Mouse (Mus musculus): Measurements from ENCODE around the gene Trim31. TPM values are rescaled to one million over a fixed set of nuclear protein-coding genes. Genes with fewer than 3 reads are reported as not detected.

The Trim31 gene
- polyA plus RNA-seq, 2 experiments, result not detected

DNA sequence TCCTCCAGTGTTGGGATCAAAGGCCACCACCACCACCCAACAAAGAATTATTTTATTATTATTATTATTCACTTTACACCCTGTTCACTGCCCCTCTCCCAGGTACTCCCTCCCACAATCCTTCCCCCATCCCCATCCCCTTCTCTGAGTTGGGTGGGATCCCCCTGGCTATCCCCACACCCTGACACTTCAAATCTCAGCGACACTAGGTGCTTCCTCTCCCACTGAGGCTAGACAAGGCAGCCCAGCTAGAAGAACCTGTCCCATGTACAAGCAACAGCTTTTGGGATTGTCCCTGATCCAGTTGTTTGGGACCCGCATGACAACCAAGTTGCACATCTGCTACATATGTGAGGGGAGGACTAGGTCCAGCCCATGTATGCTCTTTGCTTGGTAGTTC, 54.7 kb downstream of the Trim31 start:
- Histone ChIP-seq H3K27me3 (ENCODE audit: control insufficient read depth, insufficient read depth, low read length) (peaks cover 4% of the 10 kb centered on the region), H3K36me3 (replicated peaks; ENCODE audit: control insufficient read depth, insufficient read depth, low read depth) (no peaks in the 10 kb centered on the region; the same call in 1 of the 2 replicates), H3K4me1 (replicated peaks; ENCODE audit: control insufficient read depth in 2 of 2, insufficient read depth in 2 of 2, low read length in 1 of 2) (peaks cover 10 to 12% of the 10 kb centered on the region in 2 experiments), H3K4me2 (ENCODE audit: low read depth) (no peak overlapping the region), H3K9ac (replicated peaks) (no peak overlapping the region), H3K27ac (no peak overlapping the region), H3K4me3 (ENCODE audit: insufficient read depth in 1 of 2, low read depth in 2 of 2, low read length in 2 of 2) (no peak overlapping the region), H3K9me3 (ENCODE audit: control insufficient read depth, low read length) (no peaks in the 10 kb centered on the region)
- DNase-seq (ENCODE audit: low read depth in 3 of 3, low spot score in 3 of 3) (no peak), ATAC-seq (ENCODE audit: insufficient read depth) (no peak)
- no peak for TF ChIP-seq EP300 (IDR thresholded peaks at IDR 0.05; ENCODE audit: low read depth)
- TF ChIP-seq CTCF (IDR thresholded peaks at IDR 0.05; ENCODE audit: low read depth), result no peak
- WGBS (ENCODE audit: insufficient replicate concordance), result 83% methylated on average over 2 of the region's 2 CpGs

DNA sequence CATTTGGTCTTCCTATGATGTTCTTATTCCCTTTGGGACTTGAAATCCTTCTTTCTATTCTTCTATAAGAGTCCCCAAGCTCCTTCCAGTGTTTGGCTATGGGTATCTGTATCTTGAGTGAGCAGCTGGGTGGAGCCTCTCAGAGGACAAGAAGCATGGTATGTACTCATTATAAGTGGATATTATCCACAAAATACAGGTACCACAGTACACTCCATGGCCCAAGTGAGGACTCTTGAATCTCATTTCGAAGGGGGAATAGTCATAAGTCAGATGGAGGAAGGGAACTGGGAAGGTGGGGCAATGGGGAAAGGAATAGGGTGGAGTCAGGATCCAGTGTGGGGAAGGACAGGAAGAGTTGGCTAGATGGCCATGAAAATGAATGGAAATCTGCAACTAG, 55.1 kb downstream of the Trim31 start:
- DNase-seq (ENCODE audit: low read depth in 3 of 3, low spot score in 3 of 3) (no peak), ATAC-seq (ENCODE audit: insufficient read depth) (no peak)
- no peaks in the 10 kb centered on the region for H3K9me3 ChIP-seq (ENCODE audit: control insufficient read depth, low read length)
- TF ChIP-seq EP300 (IDR thresholded peaks at IDR 0.05; ENCODE audit: low read depth) (no peak), CTCF (IDR thresholded peaks at IDR 0.05; ENCODE audit: low read depth) (no peak)
- no peak overlapping the region for H3K9ac ChIP-seq (replicated peaks)
- H3K4me2 ChIP-seq (ENCODE audit: low read depth), result no peak overlapping the region
- H3K27ac ChIP-seq, result no peak overlapping the region
- H3K27me3 ChIP-seq (ENCODE audit: control insufficient read depth, insufficient read depth, low read length), result no peaks in the 10 kb centered on the region
- 58% methylated on average over 1 of the region's 1 CpGs for WGBS (ENCODE audit: insufficient replicate concordance)
- H3K4me3 ChIP-seq (ENCODE audit: insufficient read depth in 1 of 2, low read depth in 2 of 2, low read length in 2 of 2), result no peak overlapping the region
- peaks cover 13 to 14% of the 10 kb centered on the region in 2 experiments for H3K4me1 ChIP-seq (replicated peaks; ENCODE audit: control insufficient read depth in 2 of 2, insufficient read depth in 2 of 2, low read length in 1 of 2)
- H3K36me3 ChIP-seq (replicated peaks; ENCODE audit: control insufficient read depth, insufficient read depth, low read depth), result no peaks in the 10 kb centered on the region; the same call in 1 of the 2 replicates

DNA sequence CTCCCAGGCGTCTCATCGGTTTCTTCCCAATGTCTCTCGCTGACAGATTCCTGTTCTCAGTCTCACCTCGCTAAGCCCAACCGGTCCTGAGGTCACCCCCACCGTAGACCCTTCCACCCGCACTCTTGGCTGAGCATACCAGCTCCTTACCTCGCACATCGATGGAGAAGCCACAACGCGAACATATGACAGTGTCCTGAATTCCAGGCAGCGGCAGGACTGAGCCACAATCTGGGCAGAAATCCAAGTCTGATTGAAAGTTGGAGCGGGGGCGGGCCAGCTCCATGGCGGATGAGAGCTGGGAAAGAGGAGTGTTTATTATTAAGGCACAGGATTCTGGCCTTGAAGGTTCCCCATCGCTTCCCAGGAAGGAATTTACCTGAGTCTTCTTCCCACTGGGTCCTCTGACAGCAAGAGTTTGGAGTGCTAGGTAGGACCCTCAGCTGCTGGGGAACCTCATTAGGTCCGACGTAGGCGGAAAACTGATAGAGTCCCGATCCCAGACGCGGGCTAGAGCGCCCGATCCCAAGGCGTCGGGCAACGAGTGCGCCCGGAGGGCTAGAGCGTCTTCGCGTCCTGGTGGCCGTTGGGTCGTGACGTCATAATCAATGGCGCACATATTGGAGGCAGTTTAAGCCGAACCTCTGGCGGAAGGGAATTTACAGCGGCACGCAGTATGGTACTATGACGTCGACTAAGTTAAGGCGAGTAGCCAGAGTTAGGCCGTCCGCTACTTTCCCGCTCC, 60.3 kb downstream of the Trim31 start, which contains the start of the genes Znrd1 and Znrd1as:
TSS of gene Znrd1 (minus strand) at position 561 of the 745 bp plus-strand sequence.
TSS of gene Znrd1as (plus strand) at position 594 of the 745 bp plus-strand sequence.
- peak; percentile 58 for TF ChIP-seq EP300 (IDR thresholded peaks at IDR 0.05; ENCODE audit: low read depth)
- no peak for TF ChIP-seq CTCF (IDR thresholded peaks at IDR 0.05; ENCODE audit: low read depth)
- Histone ChIP-seq H3K9ac (replicated peaks) (peak within 1 kb of the TSS; percentile 89), H3K9me3 (ENCODE audit: control insufficient read depth, low read length) (no peaks in the 10 kb centered on the region), H3K4me3 (ENCODE audit: insufficient read depth in 1 of 2, low read depth in 2 of 2, low read length in 2 of 2) (peak within 1 kb of the TSS; percentile 86 to 97), H3K27me3 (ENCODE audit: control insufficient read depth, insufficient read depth, low read length) (no peaks in the 10 kb centered on the region), H3K4me1 (replicated peaks; ENCODE audit: control insufficient read depth in 2 of 2, insufficient read depth in 2 of 2, low read length in 1 of 2) (peaks cover 13 to 14% of the 10 kb centered on the region in 2 experiments), H3K36me3 (replicated peaks; ENCODE audit: control insufficient read depth, insufficient read depth, low read depth) (no peaks in the 10 kb centered on the region; the same call in 1 of the 2 replicates), H3K4me2 (ENCODE audit: low read depth) (peak within 1 kb of the TSS; percentile 95), H3K27ac (peak within 1 kb of the TSS; percentile 15)
- ATAC-seq (ENCODE audit: insufficient read depth) (peak; percentile 98), DNase-seq (ENCODE audit: low read depth in 3 of 3, low spot score in 3 of 3) (peak; percentile 95 to 96 (median 95))
- WGBS (ENCODE audit: insufficient replicate concordance), result under 1% methylated on average over 46 of the region's 46 CpGs

DNA sequence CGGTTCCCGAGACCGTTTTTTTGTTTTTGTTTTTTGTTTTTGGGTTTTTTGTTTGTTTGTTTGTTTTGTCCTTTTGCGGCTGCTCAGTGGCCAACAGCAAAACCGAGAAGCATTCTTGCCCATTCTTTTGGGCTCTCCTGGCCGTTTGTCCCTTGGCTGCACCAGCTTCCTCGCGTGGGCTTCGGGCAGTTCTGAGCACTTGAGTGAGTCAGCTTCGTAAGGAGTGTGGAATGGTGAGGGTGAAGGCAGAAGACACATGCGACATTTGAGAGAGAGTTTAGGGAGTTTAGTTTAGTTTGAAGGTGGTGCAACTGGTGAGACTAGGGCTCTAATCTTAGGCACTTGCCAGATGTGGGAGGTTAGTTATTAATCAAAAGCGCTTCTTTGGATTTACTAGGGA, 61.0 kb downstream of the Trim31 start:
- Histone ChIP-seq H3K27me3 (ENCODE audit: control insufficient read depth, insufficient read depth, low read length) (no peaks in the 10 kb centered on the region), H3K4me1 (replicated peaks; ENCODE audit: control insufficient read depth in 2 of 2, insufficient read depth in 2 of 2, low read length in 1 of 2) (peaks cover 13 to 14% of the 10 kb centered on the region in 2 experiments), H3K4me3 (ENCODE audit: insufficient read depth in 1 of 2, low read depth in 2 of 2, low read length in 2 of 2) (peak overlapping the region; percentile 86 to 97), H3K9me3 (ENCODE audit: control insufficient read depth, low read length) (no peaks in the 10 kb centered on the region), H3K27ac (no peak overlapping the region; the same call in 1 of the 2 replicates), H3K36me3 (replicated peaks; ENCODE audit: control insufficient read depth, insufficient read depth, low read depth) (no peaks in the 10 kb centered on the region; the same call in 1 of the 2 replicates), H3K9ac (replicated peaks) (peak overlapping the region; percentile 89), H3K4me2 (ENCODE audit: low read depth) (peak overlapping the region; percentile 95)
- no peak for TF ChIP-seq EP300 (IDR thresholded peaks at IDR 0.05; ENCODE audit: low read depth)
- ATAC-seq (ENCODE audit: insufficient read depth), result no peak
- peak in 1 of 3 experiments; percentile 19 for DNase-seq (ENCODE audit: low read depth in 3 of 3, low spot score in 3 of 3)
- WGBS (ENCODE audit: insufficient replicate concordance), result 13% methylated on average over 12 of the region's 12 CpGs

Other genes with a start within 250 kb of the Trim31 start
- not detected in 2 replicates for gene H2-M1, start 225.9 kb upstream of the Trim31 start, polyA plus RNA-seq (2012; rRNA removed)
- not detected in 2 replicates for gene H2-M1, start 225.9 kb upstream of the Trim31 start, polyA plus RNA-seq (2014; fragmentation: Nextera tagmentation; extraction: Ambion mirVana)
- gene H2-M10.5, start 125.2 kb upstream of the Trim31 start, polyA plus RNA-seq (2012; rRNA removed), result not detected in 2 replicates
- gene H2-M10.5, start 125.2 kb upstream of the Trim31 start, polyA plus RNA-seq (2014; fragmentation: Nextera tagmentation; extraction: Ambion mirVana), result not detected in 2 replicates
- not detected in 2 replicates for gene H2-M10.6, start 85.9 kb upstream of the Trim31 start, polyA plus RNA-seq (2012; rRNA removed)
- gene H2-M10.6, start 85.9 kb upstream of the Trim31 start, polyA plus RNA-seq (2014; fragmentation: Nextera tagmentation; extraction: Ambion mirVana), result not detected in 2 replicates
- 6.6 and 8.6 TPM in 2 replicates for gene Trim26, start 61.0 kb upstream of the Trim31 start, polyA plus RNA-seq (2012; rRNA removed)
- 6.7 and 7.9 TPM in 2 replicates for gene Trim26, start 61.0 kb upstream of the Trim31 start, polyA plus RNA-seq (2014; fragmentation: Nextera tagmentation; extraction: Ambion mirVana)
- gene Trim15, start 30.9 kb upstream of the Trim31 start, polyA plus RNA-seq (2012; rRNA removed), result 0.15 and 0.26 TPM in 2 replicates
- 0.20 and 0.32 TPM in 2 replicates for gene Trim15, start 30.9 kb upstream of the Trim31 start, polyA plus RNA-seq (2014; fragmentation: Nextera tagmentation; extraction: Ambion mirVana)
- 82.4 and 114 TPM in 2 replicates for gene Trim10, start 28.5 kb upstream of the Trim31 start, polyA plus RNA-seq (2012; rRNA removed)
- gene Trim10, start 28.5 kb upstream of the Trim31 start, polyA plus RNA-seq (2014; fragmentation: Nextera tagmentation; extraction: Ambion mirVana), result 251 and 278 TPM in 2 replicates
- not detected in 2 replicates for gene Trim40, start 8.0 kb upstream of the Trim31 start, polyA plus RNA-seq (2012; rRNA removed)
- not detected in 2 replicates for gene Trim40, start 8.0 kb upstream of the Trim31 start, polyA plus RNA-seq (2014; fragmentation: Nextera tagmentation; extraction: Ambion mirVana)
- 0.02 TPM in 2 replicates for gene Rnf39, start 44.8 kb downstream of the Trim31 start, polyA plus RNA-seq (2012; rRNA removed)
- not detected in 2 replicates for gene Rnf39, start 44.8 kb downstream of the Trim31 start, polyA plus RNA-seq (2014; fragmentation: Nextera tagmentation; extraction: Ambion mirVana)
- gene Ppp1r11, start 53.6 kb downstream of the Trim31 start, polyA plus RNA-seq (2012; rRNA removed), result 15.6 and 30.4 TPM in 2 replicates
- gene Ppp1r11, start 53.6 kb downstream of the Trim31 start, polyA plus RNA-seq (2014; fragmentation: Nextera tagmentation; extraction: Ambion mirVana), result 35.6 and 43.0 TPM in 2 replicates
- 17.5 and 19.0 TPM in 2 replicates for gene Znrd1, start 60.4 kb downstream of the Trim31 start, polyA plus RNA-seq (2012; rRNA removed)
- gene Znrd1, start 60.4 kb downstream of the Trim31 start, polyA plus RNA-seq (2014; fragmentation: Nextera tagmentation; extraction: Ambion mirVana), result 25.3 and 28.2 TPM in 2 replicates
- 1.6 and 3.3 TPM in 2 replicates for gene Znrd1as, start 60.5 kb downstream of the Trim31 start, polyA plus RNA-seq (2012; rRNA removed)
- 2.9 and 3.3 TPM in 2 replicates for gene Znrd1as, start 60.5 kb downstream of the Trim31 start, polyA plus RNA-seq (2014; fragmentation: Nextera tagmentation; extraction: Ambion mirVana)
- gene 2410137M14Rik, start 83.1 kb downstream of the Trim31 start, polyA plus RNA-seq (2012; rRNA removed), result not detected in 2 replicates
- gene 2410137M14Rik, start 83.1 kb downstream of the Trim31 start, polyA plus RNA-seq (2014; fragmentation: Nextera tagmentation; extraction: Ambion mirVana), result not detected in 2 replicates
- gene H2-M5, start 91.4 kb downstream of the Trim31 start, polyA plus RNA-seq (2012; rRNA removed), result 0.03 and 0.23 TPM in 2 replicates
- not detected in 2 replicates for gene H2-M5, start 91.4 kb downstream of the Trim31 start, polyA plus RNA-seq (2014; fragmentation: Nextera tagmentation; extraction: Ambion mirVana)
- gene Zfp57, start 103.0 kb downstream of the Trim31 start, polyA plus RNA-seq (2012; rRNA removed), result 3.3 and 3.5 TPM in 2 replicates
- 2.2 and 2.5 TPM in 2 replicates for gene Zfp57, start 103.0 kb downstream of the Trim31 start, polyA plus RNA-seq (2014; fragmentation: Nextera tagmentation; extraction: Ambion mirVana)
- gene Mog, start 125.3 kb downstream of the Trim31 start, polyA plus RNA-seq (2012; rRNA removed), result not detected in 2 replicates
- gene Mog, start 125.3 kb downstream of the Trim31 start, polyA plus RNA-seq (2014; fragmentation: Nextera tagmentation; extraction: Ambion mirVana), result not detected in 2 replicates
- 2.2 and 2.7 TPM in 2 replicates for gene Gabbr1, start 147.8 kb downstream of the Trim31 start, polyA plus RNA-seq (2012; rRNA removed)
- 0.24 and 0.30 TPM in 2 replicates for gene Gabbr1, start 147.8 kb downstream of the Trim31 start, polyA plus RNA-seq (2014; fragmentation: Nextera tagmentation; extraction: Ambion mirVana)
- not detected in 2 replicates for gene Olfr90, start 190.4 kb downstream of the Trim31 start, polyA plus RNA-seq (2012; rRNA removed)
- not detected in 2 replicates for gene Olfr90, start 190.4 kb downstream of the Trim31 start, polyA plus RNA-seq (2014; fragmentation: Nextera tagmentation; extraction: Ambion mirVana)
- not detected in 2 replicates for gene Olfr91, start 200.2 kb downstream of the Trim31 start, polyA plus RNA-seq (2012; rRNA removed)
- not detected in 2 replicates for gene Olfr91, start 200.2 kb downstream of the Trim31 start, polyA plus RNA-seq (2014; fragmentation: Nextera tagmentation; extraction: Ambion mirVana)
- not detected in 2 replicates for gene Olfr92, start 222.0 kb downstream of the Trim31 start, polyA plus RNA-seq (2012; rRNA removed)
- not detected in 2 replicates for gene Olfr92, start 222.0 kb downstream of the Trim31 start, polyA plus RNA-seq (2014; fragmentation: Nextera tagmentation; extraction: Ambion mirVana)

Data from liver, embryonic 14.5 days (tissue).